Mouse (Mus musculus): ENCODE data around the gene H3f3b.

- no peak for TF ChIP-seq CEBPB (IDR thresholded peaks at IDR 0.05; ENCODE audit: low read depth)
- no peak for TF ChIP-seq USF1 (IDR thresholded peaks at IDR 0.05; ENCODE audit: low read depth)
- no peak for TF ChIP-seq CTCF (IDR thresholded peaks at IDR 0.05; ENCODE audit: control insufficient read depth, insufficient read depth, insufficient read length)
These were observed 6.8 kb upstream of the H3f3b start for GRCm38 (mm10) chr11:116034584-116034983.
